Mouse (Mus musculus): Measurements from ENCODE around the gene 1700042G07Rik. TPM values are rescaled to one million over a fixed set of nuclear protein-coding genes. Genes with fewer than 3 reads are reported as not detected.
"Not testable (repeated sequence)": the region's sequence is repeated elsewhere in the genome, so short reads cannot be mapped to it uniquely, and the experiment has no call there.

The 1700042G07Rik gene
- polyA plus RNA-seq, 1 experiment = not detected

DNA sequence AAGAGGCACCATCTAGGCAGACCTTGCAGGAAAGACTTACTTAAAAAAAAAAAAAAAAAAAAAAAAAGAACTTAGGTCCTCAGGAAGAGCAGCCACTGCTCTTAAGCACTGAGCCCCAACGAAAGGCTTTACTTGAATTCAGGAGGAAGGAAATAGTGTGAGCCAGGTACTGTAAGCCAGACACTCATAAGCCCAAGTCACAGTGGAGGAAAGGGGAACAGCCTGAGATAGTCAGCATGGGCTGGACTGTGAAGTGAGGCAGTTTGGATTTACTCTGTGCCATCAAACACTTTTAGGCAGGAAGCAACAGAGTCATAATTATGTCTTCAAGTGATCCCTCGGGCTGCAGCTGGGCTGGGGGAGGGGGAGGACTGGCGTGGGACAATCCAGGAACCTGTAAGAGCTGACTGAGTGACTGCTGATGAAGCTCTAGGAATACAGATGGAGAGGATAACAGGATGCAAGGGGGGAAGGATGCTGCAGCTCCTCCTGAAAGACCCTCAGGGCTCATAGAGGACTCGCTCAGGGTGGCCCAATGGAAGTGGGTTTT is 19.2 kb downstream of the 1700042G07Rik start:
- Histone ChIP-seq H3K27ac (ENCODE audit: insufficient read depth, low read length) (no peak overlapping the region), H3K4me3 (ENCODE audit: insufficient read depth, low read length) (no peak overlapping the region), H3K4me1 (ENCODE audit: control insufficient read depth, insufficient read depth, low read length) (no peaks in the 10 kb centered on the region)
- TF ChIP-seq POLR2A (IDR thresholded peaks at IDR 0.05; ENCODE audit: extremely low read depth, insufficient read depth, low read length) = no peak
- no peak for TF ChIP-seq CTCF (IDR thresholded peaks at IDR 0.05; ENCODE audit: extremely low read depth, insufficient read depth, low read length)

DNA sequence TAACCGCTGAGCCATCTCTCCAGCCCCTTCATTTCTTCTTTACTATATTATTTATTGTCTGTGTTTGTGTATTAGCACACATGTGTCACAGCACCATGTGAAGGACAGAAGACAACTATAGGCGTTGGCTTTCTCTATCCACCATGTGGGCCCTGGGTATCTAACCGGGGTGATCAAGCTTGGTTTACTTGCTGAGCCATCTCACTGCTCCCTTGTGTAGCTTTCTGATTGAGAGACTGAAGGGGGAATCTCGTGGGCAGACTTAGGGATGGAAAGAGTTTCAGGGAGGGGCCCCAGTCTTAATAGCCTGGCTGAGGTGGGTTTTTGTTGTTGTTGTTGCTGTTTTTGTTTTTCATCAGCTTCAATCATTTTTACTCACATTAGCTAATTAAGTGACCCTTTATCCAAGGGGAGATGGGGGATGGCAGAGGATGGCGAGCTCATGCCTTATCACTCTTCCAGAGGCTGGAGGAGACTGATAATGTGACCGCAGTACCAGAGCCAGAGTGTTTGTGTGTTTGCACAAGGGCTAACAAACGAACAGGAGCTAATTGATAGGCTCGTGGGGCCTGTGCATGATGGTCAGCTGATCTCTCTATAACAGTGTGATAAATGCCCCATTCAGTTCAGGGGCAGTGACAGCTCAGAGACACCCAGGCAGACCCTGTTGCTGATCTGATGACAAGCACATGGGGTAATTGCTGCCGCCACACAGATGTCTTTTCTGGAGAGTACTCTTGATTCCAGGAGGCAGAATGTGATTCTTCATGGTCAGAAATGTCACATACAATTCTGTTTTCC is 20.6 kb downstream of the 1700042G07Rik start:
- TF ChIP-seq POLR2A (IDR thresholded peaks at IDR 0.05; ENCODE audit: extremely low read depth, insufficient read depth, low read length) = no peak
- no peak for TF ChIP-seq CTCF (IDR thresholded peaks at IDR 0.05; ENCODE audit: extremely low read depth, insufficient read depth, low read length)
- H3K27ac ChIP-seq (ENCODE audit: insufficient read depth, low read length) = peak overlapping the region; percentile 35; the same call in 1 of the 2 replicates

DNA sequence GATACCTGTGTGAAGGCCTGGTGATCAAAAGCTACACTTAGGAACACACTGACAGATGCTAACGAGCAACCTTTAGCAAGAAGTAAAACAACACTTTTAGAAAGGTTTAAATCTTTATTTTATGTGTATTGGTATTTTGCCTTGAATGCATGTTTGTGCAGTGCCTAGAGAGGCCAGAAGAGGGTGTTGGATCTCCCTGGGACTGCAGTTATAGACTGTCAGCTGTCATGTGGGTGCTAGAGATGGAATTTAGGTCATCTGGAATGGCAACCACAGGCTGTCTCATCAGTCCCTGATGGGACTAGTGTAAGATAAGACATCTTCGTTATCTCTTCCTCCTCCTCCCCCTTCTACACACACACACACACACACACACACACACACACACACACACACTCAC is 25.2 kb downstream of the 1700042G07Rik start:
- H3K4me1 ChIP-seq (ENCODE audit: control insufficient read depth, insufficient read depth, low read length) = no peaks in the 10 kb centered on the region
- TF ChIP-seq POLR2A (IDR thresholded peaks at IDR 0.05; ENCODE audit: extremely low read depth, insufficient read depth, low read length) (no peak), CTCF (IDR thresholded peaks at IDR 0.05; ENCODE audit: extremely low read depth, insufficient read depth, low read length) (no peak)

More for the DNA sequence above, 20.6 kb downstream of the 1700042G07Rik start:
- Histone ChIP-seq H3K4me1 (ENCODE audit: control insufficient read depth, insufficient read depth, low read length) (no peaks in the 10 kb centered on the region), H3K4me3 (ENCODE audit: insufficient read depth, low read length) (no peak overlapping the region)

DNA sequence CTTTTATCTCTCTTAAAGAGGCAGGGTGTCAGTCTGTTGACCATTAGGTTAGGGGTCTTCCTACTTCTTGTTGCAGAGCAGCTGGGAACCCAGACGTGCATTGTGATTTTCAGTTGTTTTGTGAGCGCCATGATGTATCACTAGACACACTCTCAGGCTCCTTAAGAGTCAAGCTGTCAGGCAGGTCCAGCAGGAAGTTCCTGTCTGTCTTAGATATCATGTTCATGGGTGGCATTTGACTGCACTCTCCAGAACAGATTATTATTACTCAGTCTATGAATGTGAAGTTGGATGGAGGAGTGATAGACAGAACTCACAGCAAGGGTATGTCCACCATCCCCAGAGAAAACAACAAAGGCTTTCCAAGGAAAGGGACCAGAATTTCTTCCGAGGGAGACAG is 31.2 kb downstream of the 1700042G07Rik start:
- no peaks in the 10 kb centered on the region for H3K4me1 ChIP-seq (ENCODE audit: control insufficient read depth, insufficient read depth, low read length)
- H3K27ac ChIP-seq (ENCODE audit: insufficient read depth, low read length) = no peak overlapping the region
- no peak overlapping the region for H3K4me3 ChIP-seq (ENCODE audit: insufficient read depth, low read length)
- TF ChIP-seq POLR2A (IDR thresholded peaks at IDR 0.05; ENCODE audit: extremely low read depth, insufficient read depth, low read length) (no peak), CTCF (IDR thresholded peaks at IDR 0.05; ENCODE audit: extremely low read depth, insufficient read depth, low read length) (no peak)

More for the DNA sequence above, 25.2 kb downstream of the 1700042G07Rik start:
- Histone ChIP-seq H3K27ac (ENCODE audit: insufficient read depth, low read length) (no peak overlapping the region), H3K4me3 (ENCODE audit: insufficient read depth, low read length) (no peak overlapping the region)

DNA sequence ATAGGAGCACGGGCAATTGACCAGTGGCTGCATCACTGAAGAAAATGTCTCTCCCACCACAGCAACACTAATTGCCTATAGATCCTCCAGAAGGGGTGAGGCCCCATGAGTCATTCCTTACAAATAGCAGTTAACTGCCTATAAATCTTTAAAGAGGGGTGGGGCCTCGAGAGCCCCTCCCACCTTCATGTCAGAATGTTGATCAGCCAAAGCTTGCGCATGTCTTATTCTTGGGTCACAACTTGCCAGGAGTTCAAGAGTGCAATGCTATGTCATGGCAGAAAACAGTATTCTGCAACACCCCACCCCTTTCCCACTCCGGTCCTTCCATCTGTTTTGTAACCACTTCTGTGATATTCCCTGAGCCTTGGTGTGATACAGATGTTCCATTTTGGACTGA is 33.4 kb downstream of the 1700042G07Rik start:
- TF ChIP-seq CTCF (IDR thresholded peaks at IDR 0.05; ENCODE audit: extremely low read depth, insufficient read depth, low read length) (no peak), POLR2A (IDR thresholded peaks at IDR 0.05; ENCODE audit: extremely low read depth, insufficient read depth, low read length) (no peak)
- Histone ChIP-seq H3K4me1 (ENCODE audit: control insufficient read depth, insufficient read depth, low read length) (no peaks in the 10 kb centered on the region), H3K4me3 (ENCODE audit: insufficient read depth, low read length) (no peak overlapping the region), H3K27ac (ENCODE audit: insufficient read depth, low read length) (no peak overlapping the region)

DNA sequence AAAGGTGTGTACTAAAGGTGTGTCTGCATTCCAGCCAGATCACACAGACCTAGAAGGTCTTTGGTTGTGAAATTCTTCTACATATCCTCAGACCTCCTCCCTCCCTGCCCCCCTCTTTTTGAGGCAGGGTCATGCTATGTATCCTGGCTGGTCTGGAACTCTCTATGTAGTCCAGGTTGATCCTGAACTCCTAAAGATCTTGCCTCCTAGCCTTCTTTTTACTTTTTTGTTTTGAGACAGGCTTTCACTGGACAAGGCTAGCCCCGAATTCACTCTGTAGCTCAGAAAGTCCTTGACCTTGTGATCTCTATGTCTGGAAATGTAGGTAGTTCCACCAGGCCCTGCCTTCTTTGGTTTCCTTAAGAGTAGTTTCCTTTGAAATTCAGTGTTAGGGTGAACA is 35.7 kb downstream of the 1700042G07Rik start:
- Histone ChIP-seq H3K4me3 (ENCODE audit: insufficient read depth, low read length) (no peak overlapping the region), H3K4me1 (ENCODE audit: control insufficient read depth, insufficient read depth, low read length) (no peaks in the 10 kb centered on the region)
- no peak for TF ChIP-seq CTCF (IDR thresholded peaks at IDR 0.05; ENCODE audit: extremely low read depth, insufficient read depth, low read length)
- no peak for TF ChIP-seq POLR2A (IDR thresholded peaks at IDR 0.05; ENCODE audit: extremely low read depth, insufficient read depth, low read length)

DNA sequence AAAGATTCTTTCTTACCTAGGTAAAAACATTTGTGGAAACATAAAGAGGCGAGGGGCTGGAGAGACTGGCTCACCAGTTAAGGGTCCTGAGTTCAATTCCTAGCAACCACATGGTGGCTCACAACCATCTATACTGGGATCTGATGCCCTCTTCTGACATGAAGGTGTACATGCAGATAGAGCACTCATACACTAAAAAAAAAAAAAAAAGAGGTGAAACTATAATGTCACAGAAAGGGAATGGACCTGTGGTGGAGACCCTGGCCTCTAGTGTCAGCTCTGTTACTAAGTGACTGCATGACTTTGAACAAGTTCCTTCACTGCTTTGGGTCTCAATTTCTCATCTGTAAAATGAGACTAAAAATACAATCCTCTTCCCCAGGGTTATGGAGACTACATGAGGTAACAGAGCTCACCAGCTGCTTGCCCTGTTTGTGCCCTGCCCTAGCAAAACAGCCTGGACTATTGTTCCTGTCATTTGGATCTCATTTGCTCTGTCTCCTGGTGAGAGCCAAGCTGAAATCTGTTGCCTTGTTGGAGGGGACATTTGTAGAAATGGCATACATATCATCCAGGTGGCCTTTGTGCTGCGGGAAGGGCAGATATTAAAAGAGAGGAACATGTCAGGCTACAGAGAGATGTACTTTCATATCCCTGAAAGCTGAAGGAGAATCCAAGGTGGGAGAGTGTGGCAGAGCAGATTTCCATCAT is 42.9 kb downstream of the 1700042G07Rik start:
- Histone ChIP-seq H3K4me1 (ENCODE audit: control insufficient read depth, insufficient read depth, low read length) (no peaks in the 10 kb centered on the region; the same call in 1 of the 2 replicates), H3K4me3 (ENCODE audit: insufficient read depth, low read length) (no peak overlapping the region), H3K27ac (ENCODE audit: insufficient read depth, low read length) (no peak overlapping the region)
- TF ChIP-seq CTCF (IDR thresholded peaks at IDR 0.05; ENCODE audit: extremely low read depth, insufficient read depth, low read length) = no peak

More for the DNA sequence above, 35.7 kb downstream of the 1700042G07Rik start:
- no peak overlapping the region for H3K27ac ChIP-seq (ENCODE audit: insufficient read depth, low read length)

DNA sequence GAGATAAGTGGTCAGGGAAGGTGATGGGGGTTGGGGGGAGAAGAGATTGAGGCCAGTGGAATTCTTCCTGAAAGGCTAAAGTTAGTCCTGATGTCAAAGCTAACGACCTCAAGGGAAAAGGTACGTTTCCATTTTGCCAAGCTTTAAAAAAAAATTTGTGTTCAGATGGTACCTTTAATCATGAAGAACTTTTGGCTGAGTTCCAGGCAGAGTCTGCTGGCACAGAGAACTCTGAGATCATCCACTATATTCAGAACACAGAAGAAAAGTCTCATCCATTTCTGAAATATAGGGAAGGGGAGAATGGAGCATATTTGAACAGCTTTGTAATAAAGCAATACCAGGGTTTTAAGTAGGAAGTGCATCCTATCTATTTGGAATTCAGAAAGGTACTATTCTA is 43.9 kb downstream of the 1700042G07Rik start:
- no peak overlapping the region for H3K4me3 ChIP-seq (ENCODE audit: insufficient read depth, low read length)
- H3K4me1 ChIP-seq (ENCODE audit: control insufficient read depth, insufficient read depth, low read length) = no peaks in the 10 kb centered on the region; the same call in 1 of the 2 replicates
- H3K27ac ChIP-seq (ENCODE audit: insufficient read depth, low read length) = no peak overlapping the region
- no peak for TF ChIP-seq CTCF (IDR thresholded peaks at IDR 0.05; ENCODE audit: extremely low read depth, insufficient read depth, low read length)
- no peak for TF ChIP-seq POLR2A (IDR thresholded peaks at IDR 0.05; ENCODE audit: extremely low read depth, insufficient read depth, low read length)

DNA sequence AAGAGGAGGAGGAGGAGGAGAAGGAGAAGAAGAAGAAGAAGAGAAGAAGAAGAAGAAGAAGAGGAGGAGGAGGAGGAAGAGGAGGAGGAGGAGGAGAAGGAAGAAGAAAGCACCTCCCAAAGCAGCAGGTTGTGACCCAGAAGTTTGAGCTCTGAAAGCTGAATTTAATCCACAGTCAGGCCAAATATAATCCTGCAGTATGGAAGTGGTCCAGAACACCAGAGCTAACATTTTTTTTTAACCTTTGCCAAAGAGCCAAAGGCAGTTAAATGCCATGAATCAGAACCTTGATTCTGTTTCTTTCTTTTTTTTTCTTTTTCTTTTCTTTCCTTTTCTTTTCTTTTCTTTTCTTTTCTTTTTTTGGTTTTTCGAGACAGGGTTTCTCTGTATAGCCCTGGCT is 44.5 kb downstream of the 1700042G07Rik start:
- H3K4me3 ChIP-seq (ENCODE audit: insufficient read depth, low read length); H3K27ac ChIP-seq (ENCODE audit: insufficient read depth, low read length); H3K4me1 ChIP-seq (ENCODE audit: control insufficient read depth, insufficient read depth, low read length): not testable (repeated sequence)

DNA sequence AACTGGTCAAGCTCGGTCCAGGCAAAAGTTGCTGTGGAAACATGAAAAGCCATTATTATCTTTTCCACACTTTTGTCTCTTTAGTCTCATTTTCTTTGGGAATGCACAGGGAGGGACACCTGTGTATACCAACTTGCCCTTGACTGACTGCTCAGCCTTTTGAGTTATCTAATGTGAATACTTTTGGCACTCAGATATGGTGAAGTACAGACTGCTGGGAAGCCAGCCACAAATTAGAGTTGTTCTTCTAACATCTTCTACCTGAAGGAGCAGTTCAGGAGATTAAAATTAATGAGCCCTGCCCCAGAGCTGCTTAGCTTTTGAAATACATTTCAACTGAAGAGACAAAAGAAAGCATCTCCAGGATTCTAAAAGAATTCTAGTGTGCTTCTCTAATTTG is 45.9 kb downstream of the 1700042G07Rik start:
- TF ChIP-seq POLR2A (IDR thresholded peaks at IDR 0.05; ENCODE audit: extremely low read depth, insufficient read depth, low read length) (no peak), CTCF (IDR thresholded peaks at IDR 0.05; ENCODE audit: extremely low read depth, insufficient read depth, low read length) (no peak)
- Histone ChIP-seq H3K4me3 (ENCODE audit: insufficient read depth, low read length) (no peak overlapping the region), H3K27ac (ENCODE audit: insufficient read depth, low read length) (no peak overlapping the region), H3K4me1 (ENCODE audit: control insufficient read depth, insufficient read depth, low read length) (peaks cover 1% of the 10 kb centered on the region; the same call in 1 of the 2 replicates)

Measured in cortical plate, adult 2 months (tissue).